Mouse (Mus musculus) lung, postnatal 0 days (tissue): ENCODE measurements at regions not wholly inside any gene's neighbourhood (a gene's known extent, or its start where the extent isn't known, plus 50 kb on each side); places are given as distances from the start of the nearest gene placed in this dataset.
A peak's percentile ranks its signal among the peaks of the same experiment; 100 is the strongest.

ENCODE experiments used
- CTCF ChIP-seq: IDR thresholded peaks from 2 replicates; pipeline ENCODE4 v1.5.1; 2016; ENCODE audit warnings: antibody characterized with exemption, mild to moderate bottlenecking
- EP300 ChIP-seq: IDR thresholded peaks from 2 replicates; pipeline ENCODE4 v1.6.1; 2016; ENCODE audit warnings: antibody characterized with exemption, mild to moderate bottlenecking, control low read depth

- TF ChIP-seq CTCF: no peak
- peak; percentile 78 for TF ChIP-seq EP300
Observed at GRCm38 (mm10) chrX:19095960-19096359, 385.2 kb downstream of the Tex13c3 start.
